Mouse (Mus musculus) embryo, embryonic 10.5 days (tissue): Measurements from ENCODE around the gene Spata21.
A peak's percentile ranks its signal among the peaks of the same experiment; 100 is the strongest.
"Not testable (repeated sequence)": the region's sequence is repeated elsewhere in the genome, so short reads cannot be mapped to it uniquely, and the experiment has no call there.

Experiments used
- DNase-seq: peaks from one replicate; pipeline ENCODE4 v3.0.0-alpha.2; 2015; ENCODE audit warnings: low spot score

Gene Spata21

GRCm38 (mm10) chr4:141130704-141131342, 42.7 kb downstream of the Spata21 start:
- no peak for DNase-seq

GRCm38 (mm10) chr4:141131531-141132061, 43.5 kb downstream of the Spata21 start:
- DNase-seq: no peak

GRCm38 (mm10) chr4:141132191-141132590, 44.1 kb downstream of the Spata21 start:
- no peak for DNase-seq

- DNase-seq: no peak
Observed at GRCm38 (mm10) chr4:141133227-141133626, 45.1 kb downstream of the Spata21 start.

- DNase-seq: peak; percentile 50
Observed at GRCm38 (mm10) chr4:141134031-141134441, 45.9 kb downstream of the Spata21 start.

GRCm38 (mm10) chr4:141134751-141135530, 46.8 kb downstream of the Spata21 start:
- DNase-seq: no peak

- DNase-seq: no peak
Observed at GRCm38 (mm10) chr4:141136126-141136525, 48.0 kb downstream of the Spata21 start.

- DNase-seq: not testable (repeated sequence)
Observed at GRCm38 (mm10) chr4:141137740-141138139, 49.6 kb downstream of the Spata21 start.

- no peak for DNase-seq
Observed at GRCm38 (mm10) chr4:141138425-141139115, 50.4 kb downstream of the Spata21 start.

- DNase-seq: peak; percentile 99
Observed at GRCm38 (mm10) chr4:141139116-141139970, 51.2 kb downstream of the Spata21 start, which contains the start of gene Szrd1. Gene Szrd1 (minus strand): TSS chr4:141139775.

- DNase-seq: not testable (repeated sequence)
Observed at GRCm38 (mm10) chr4:141140354-141140753, 52.2 kb downstream of the Spata21 start.

GRCm38 (mm10) chr4:141140967-141141366, 52.8 kb downstream of the Spata21 start:
- DNase-seq: no peak

- peak; percentile 87 for DNase-seq
Observed at GRCm38 (mm10) chr4:141142285-141142811, 54.2 kb downstream of the Spata21 start.

GRCm38 (mm10) chr4:141145124-141145523, 57.0 kb downstream of the Spata21 start:
- DNase-seq: not testable (repeated sequence)

- no peak for DNase-seq
Observed at GRCm38 (mm10) chr4:141146491-141147033, 58.4 kb downstream of the Spata21 start.

- peak; percentile 96 for DNase-seq
Observed at GRCm38 (mm10) chr4:141147112-141148008, 59.2 kb downstream of the Spata21 start, which contains the start of gene Fbxo42. Gene Fbxo42 (plus strand): TSS chr4:141147913.

GRCm38 (mm10) chr4:141148009-141148801, 60.1 kb downstream of the Spata21 start:
- DNase-seq: peak; percentile 53

- DNase-seq: no peak
Observed at GRCm38 (mm10) chr4:141149116-141149515, 61.0 kb downstream of the Spata21 start.

GRCm38 (mm10) chr4:141157485-141157884, 69.4 kb downstream of the Spata21 start:
- DNase-seq: no peak
